Comparison of ENCODE assay signal across 8 mouse cellular contexts in the genomic region with DNA sequence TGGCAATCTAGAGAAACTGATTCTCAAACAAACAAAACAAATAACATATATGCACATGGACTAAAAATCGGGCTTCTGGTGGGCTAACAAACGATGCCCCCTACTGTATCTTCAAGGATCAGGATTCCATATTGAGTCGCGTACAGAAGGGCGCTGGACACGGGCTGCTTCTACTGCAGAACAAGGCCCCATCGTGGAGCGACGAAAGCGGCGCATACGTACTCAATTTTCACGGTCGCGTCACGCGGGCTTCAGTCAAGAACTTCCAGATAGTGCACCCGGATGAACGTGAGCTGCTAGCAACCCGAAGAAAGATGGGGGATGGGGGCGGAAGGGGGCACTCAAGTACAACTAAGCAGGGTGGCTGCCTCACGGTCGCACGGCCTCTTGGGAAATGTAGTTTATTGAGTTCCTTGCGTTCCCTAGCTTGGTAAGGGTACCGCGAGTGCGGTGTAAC. TPM values are rescaled to one million over a fixed set of nuclear protein-coding genes. Genes with fewer than 3 reads are reported as not detected.
DNase-seq lines count a peak whose midpoint lies in the region; ATAC-seq and TF ChIP-seq lines count a peak whose summit lies in the region.

No protein-coding gene starts in this region.

- no peaks in the 10 kb centered on the region for H3K36me3 ChIP-seq in forebrain, embryonic 14.5 days (ENCODE audit: control insufficient read depth, insufficient read depth, low read length)
- H3K36me3 ChIP-seq in liver, postnatal 0 days (replicated peaks; ENCODE audit: insufficient read depth, low read length), result peaks cover 23% of the 10 kb centered on the region
- H3K36me3 ChIP-seq in neural tube, embryonic 13.5 days, result 0 out of 2 replicates have a peak, but pooled peaks cover 3% of the 10 kb centered on the region

- peak overlapping the region; percentile 59 for H3K27ac ChIP-seq in brown adipose tissue, adult 24 weeks (replicated peaks; ENCODE audit: low read depth, low read length)
- H3K27ac ChIP-seq in forebrain, embryonic 14.5 days (ENCODE audit: low read depth, low read length), result peak overlapping the region; percentile 77
- peak overlapping the region; percentile 76 for H3K27ac ChIP-seq in liver, postnatal 0 days (ENCODE audit: low read depth)
- peak overlapping the region; percentile 88 for H3K27ac ChIP-seq in neural tube, embryonic 13.5 days (replicated peaks)

- no peaks in the 10 kb centered on the region for H3K27me3 ChIP-seq in forebrain, embryonic 14.5 days (replicated peaks; ENCODE audit: control insufficient read depth, insufficient read depth, low read length)
- H3K27me3 ChIP-seq in liver, postnatal 0 days (ENCODE audit: insufficient read depth, low read length), result no peaks in the 10 kb centered on the region
- H3K27me3 ChIP-seq in neural tube, embryonic 13.5 days, result no peaks in the 10 kb centered on the region

- H3K9me3 ChIP-seq in forebrain, embryonic 14.5 days (replicated peaks; ENCODE audit: control insufficient read depth, low read length), result no peaks in the 10 kb centered on the region
- no peaks in the 10 kb centered on the region for H3K9me3 ChIP-seq in liver, postnatal 0 days (ENCODE audit: low read length)
- H3K9me3 ChIP-seq in neural tube, embryonic 13.5 days, result no peaks in the 10 kb centered on the region

- intact Hi-C loops in heart, postnatal 14 days (cut with DNase I), result loop anchor here (2.0 kb wide), 1 partner anchor 47 kb away; no protein-coding TSS in a partner anchor

- peak overlapping the region; percentile 69 for H3K4me3 ChIP-seq in brown adipose tissue, adult 24 weeks (ENCODE audit: insufficient read depth, low read depth, low read length)
- H3K4me3 ChIP-seq in forebrain, embryonic 14.5 days (ENCODE audit: low read depth, low read length), result peak overlapping the region; percentile 43
- peak overlapping the region; percentile 86 for H3K4me3 ChIP-seq in liver, postnatal 0 days (ENCODE audit: low read depth, low read length)
- H3K4me3 ChIP-seq in neural tube, embryonic 13.5 days, result peak overlapping the region; percentile 48

- TF ChIP-seq CTCF in liver, postnatal 0 days (IDR thresholded peaks at IDR 0.05; ENCODE audit: low read depth), result peak; percentile 44

- WGBS in forebrain, embryonic 14.5 days, result under 1% methylated on average over 28 of the region's 28 CpGs
- under 1% methylated on average over 28 of the region's 28 CpGs for WGBS in liver, postnatal 0 days (ENCODE audit: insufficient replicate concordance)
- under 1% methylated on average over 28 of the region's 28 CpGs for WGBS in neural tube, embryonic 13.5 days

- DNase-seq in forebrain, embryonic 14.5 days (ENCODE audit: low spot score), result peak; percentile 98
- peak; percentile 83 to 86 for DNase-seq in heart, postnatal 14 days
- DNase-seq in layer of hippocampus, adult 11-12 months (ENCODE audit: low spot score), result peak; percentile 91
- peak; percentile 84 for DNase-seq in liver, postnatal 0 days
- DNase-seq in telencephalon, adult 2 months (ENCODE audit: low read depth, low spot score), result peak; percentile 95

- H3K4me1 ChIP-seq in brown adipose tissue, adult 24 weeks (ENCODE audit: control insufficient read depth, insufficient read depth, insufficient read length, low read length), result peaks cover 12% of the 10 kb centered on the region; the same call in 1 of the 2 replicates
- peaks cover 6% of the 10 kb centered on the region for H3K4me1 ChIP-seq in forebrain, embryonic 14.5 days (ENCODE audit: control insufficient read depth, insufficient read depth, low read length)
- H3K4me1 ChIP-seq in liver, postnatal 0 days (ENCODE audit: insufficient read depth), result peaks cover 27% of the 10 kb centered on the region
- H3K4me1 ChIP-seq in neural tube, embryonic 13.5 days (replicated peaks), result peaks cover 37% of the 10 kb centered on the region

- TF ChIP-seq EP300 in liver, postnatal 0 days (IDR thresholded peaks at IDR 0.05; ENCODE audit: low read depth), result no peak; the same call in 1 of the 2 replicates

- peak; percentile 68 for ATAC-seq in CD4-positive, CD25-positive, alpha-beta regulatory T cell, adult 4 months
- ATAC-seq in forebrain, embryonic 14.5 days, result peak; percentile 88
- ATAC-seq in liver, postnatal 0 days, result no peak
- ATAC-seq in neural tube, embryonic 13.5 days (ENCODE audit: low read depth), result peak; percentile 63

- H3K4me2 ChIP-seq in forebrain, embryonic 14.5 days (ENCODE audit: low read length), result peak overlapping the region; percentile 49
- H3K4me2 ChIP-seq in liver, postnatal 0 days (ENCODE audit: low read depth, low read length), result peak overlapping the region; percentile 82
- peak overlapping the region; percentile 58 for H3K4me2 ChIP-seq in neural tube, embryonic 13.5 days

- H3K9ac ChIP-seq in forebrain, embryonic 14.5 days (ENCODE audit: low read length), result peak overlapping the region; percentile 66
- H3K9ac ChIP-seq in liver, postnatal 0 days (replicated peaks), result peak overlapping the region; percentile 66
- H3K9ac ChIP-seq in neural tube, embryonic 13.5 days, result peak overlapping the region; percentile 72

RNA-seq across cellular contexts. Expression of a gene that starts 4.3 kb away (rescaled TPM):
- polyA plus RNA-seq in CD4-positive, CD25-positive, alpha-beta regulatory T cell, adult 4 months (2017; shearing (Covaris generic)), result 100 to 1,000 TPM in 1 of 2 experiments, 10 to 100 TPM in 1; 49.3 to 132 TPM
- 12.6 and 24.6 TPM in 2 replicates for polyA plus RNA-seq in brown adipose tissue, adult 24 weeks (2012; ENCODE audit: insufficient read depth, insufficient read length, missing spikeins)
- polyA plus RNA-seq in forebrain, embryonic 14.5 days (2014; fragmentation: Nextera tagmentation; extraction: Ambion mirVana), result 13.1 and 19.3 TPM in 2 replicates
- 10 to 100 TPM; 21.7 to 32.8 TPM for total RNA-seq in heart, postnatal 14 days (2021)
- 104 and 113 TPM in 2 replicates for polyA plus RNA-seq in liver, postnatal 0 days (2015; fragmentation: Nextera tagmentation; extraction: Ambion mirVana)
- polyA plus RNA-seq in neural tube, embryonic 13.5 days (2015; fragmentation: Nextera tagmentation; extraction: Ambion mirVana), result 17.2 and 20.9 TPM in 2 replicates

RNA-seq across cellular contexts. Expression of a gene that starts 4.4 kb away (rescaled TPM):
- polyA plus RNA-seq in CD4-positive, CD25-positive, alpha-beta regulatory T cell, adult 4 months (2017; shearing (Covaris generic)), result under 1 TPM in 1 of 2 experiments, not detected in 1; 0.20 TPM
- polyA plus RNA-seq in brown adipose tissue, adult 24 weeks (2012; ENCODE audit: insufficient read depth, insufficient read length, missing spikeins), result 1.9 and 3.3 TPM in 2 replicates
- 0.76 and 1.2 TPM in 2 replicates for polyA plus RNA-seq in forebrain, embryonic 14.5 days (2014; fragmentation: Nextera tagmentation; extraction: Ambion mirVana)
- 1 to 10 TPM; 1.9 to 2.1 TPM for total RNA-seq in heart, postnatal 14 days (2021)
- 0.51 and 0.91 TPM in 2 replicates for polyA plus RNA-seq in liver, postnatal 0 days (2015; fragmentation: Nextera tagmentation; extraction: Ambion mirVana)
- polyA plus RNA-seq in neural tube, embryonic 13.5 days (2015; fragmentation: Nextera tagmentation; extraction: Ambion mirVana), result 4.1 and 7.9 TPM in 2 replicates

RNA-seq across cellular contexts. Expression of a gene that starts 11.6 kb away (rescaled TPM):
- polyA plus RNA-seq in CD4-positive, CD25-positive, alpha-beta regulatory T cell, adult 4 months (2017; shearing (Covaris generic)), result 100 to 1,000 TPM; 124 to 159 TPM
- polyA plus RNA-seq in brown adipose tissue, adult 24 weeks (2012; ENCODE audit: insufficient read depth, insufficient read length, missing spikeins), result 78.6 and 108 TPM in 2 replicates
- 69.0 and 96.5 TPM in 2 replicates for polyA plus RNA-seq in forebrain, embryonic 14.5 days (2014; fragmentation: Nextera tagmentation; extraction: Ambion mirVana)
- total RNA-seq in heart, postnatal 14 days (2021), result 100 to 1,000 TPM; 116 to 137 TPM
- 91.5 and 103 TPM in 2 replicates for polyA plus RNA-seq in liver, postnatal 0 days (2015; fragmentation: Nextera tagmentation; extraction: Ambion mirVana)
- polyA plus RNA-seq in neural tube, embryonic 13.5 days (2015; fragmentation: Nextera tagmentation; extraction: Ambion mirVana), result 116 and 121 TPM in 2 replicates

RNA-seq across cellular contexts. Expression of a gene that starts 32.9 kb away (rescaled TPM):
- polyA plus RNA-seq in CD4-positive, CD25-positive, alpha-beta regulatory T cell, adult 4 months (2017; shearing (Covaris generic)), result under 1 TPM; 0.77 to 0.81 TPM
- not detected in 2 replicates for polyA plus RNA-seq in brown adipose tissue, adult 24 weeks (2012; ENCODE audit: insufficient read depth, insufficient read length, missing spikeins)
- polyA plus RNA-seq in forebrain, embryonic 14.5 days (2014; fragmentation: Nextera tagmentation; extraction: Ambion mirVana), result 0.17 and 0.22 TPM in 2 replicates
- total RNA-seq in heart, postnatal 14 days (2021), result under 1 TPM; 0.19 to 0.39 TPM
- 0.24 and 0.62 TPM in 2 replicates for polyA plus RNA-seq in liver, postnatal 0 days (2015; fragmentation: Nextera tagmentation; extraction: Ambion mirVana)
- 0.52 and 1.7 TPM in 2 replicates for polyA plus RNA-seq in neural tube, embryonic 13.5 days (2015; fragmentation: Nextera tagmentation; extraction: Ambion mirVana)

RNA-seq across cellular contexts. Expression of a gene that starts 33.2 kb away (rescaled TPM):
- polyA plus RNA-seq in CD4-positive, CD25-positive, alpha-beta regulatory T cell, adult 4 months (2017; shearing (Covaris generic)), result 1 to 10 TPM; 1.1 to 2.7 TPM
- polyA plus RNA-seq in brown adipose tissue, adult 24 weeks (2012; ENCODE audit: insufficient read depth, insufficient read length, missing spikeins), result 145 and 190 TPM in 2 replicates
- polyA plus RNA-seq in forebrain, embryonic 14.5 days (2014; fragmentation: Nextera tagmentation; extraction: Ambion mirVana), result 1.4 and 1.6 TPM in 2 replicates
- 1 to 10 TPM; 4.5 to 6.0 TPM for total RNA-seq in heart, postnatal 14 days (2021)
- 8.4 and 9.5 TPM in 2 replicates for polyA plus RNA-seq in liver, postnatal 0 days (2015; fragmentation: Nextera tagmentation; extraction: Ambion mirVana)
- polyA plus RNA-seq in neural tube, embryonic 13.5 days (2015; fragmentation: Nextera tagmentation; extraction: Ambion mirVana), result 3.2 and 3.4 TPM in 2 replicates
